Mouse (Mus musculus) adipocyte (in vitro differentiated cells): ENCODE data around the gene 4930447C04Rik.

Experiments used
- DNase-seq: peaks from one replicate; pipeline ENCODE4 v3.0.0-alpha.2; 2016; ENCODE audit warnings: low spot score

Gene 4930447C04Rik

DNA sequence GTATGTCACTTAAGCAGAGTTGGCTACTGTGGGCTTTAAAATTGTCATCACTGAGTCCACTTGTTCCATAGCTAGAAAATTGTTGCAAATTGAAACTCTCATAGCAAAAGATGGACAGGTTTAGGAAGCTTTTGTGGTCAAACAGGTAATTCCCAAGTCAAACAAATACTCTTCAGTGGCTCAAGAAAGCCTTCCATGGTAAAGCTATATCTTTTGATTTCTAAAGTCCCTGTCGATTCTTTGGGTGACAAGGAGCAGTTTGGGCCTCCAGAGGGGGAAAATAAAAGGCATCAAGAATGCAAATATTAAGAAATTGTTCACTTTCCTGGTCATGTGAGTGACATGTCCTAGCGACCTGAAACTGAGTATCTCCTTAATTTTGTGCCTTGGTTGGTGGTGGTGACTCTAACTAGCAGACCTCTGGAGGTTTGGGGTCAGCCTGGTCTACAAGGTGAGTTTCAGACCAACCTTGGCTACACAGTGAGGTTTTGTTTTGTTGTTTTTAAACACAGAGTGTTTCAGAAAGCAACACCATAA lies 3.1 kb upstream of the 4930447C04Rik start:
- DNase-seq: no peak

GRCm38 (mm10) chr12:72942171-72942570 lies 1.6 kb upstream of the 4930447C04Rik start:
- DNase-seq: no peak

DNA sequence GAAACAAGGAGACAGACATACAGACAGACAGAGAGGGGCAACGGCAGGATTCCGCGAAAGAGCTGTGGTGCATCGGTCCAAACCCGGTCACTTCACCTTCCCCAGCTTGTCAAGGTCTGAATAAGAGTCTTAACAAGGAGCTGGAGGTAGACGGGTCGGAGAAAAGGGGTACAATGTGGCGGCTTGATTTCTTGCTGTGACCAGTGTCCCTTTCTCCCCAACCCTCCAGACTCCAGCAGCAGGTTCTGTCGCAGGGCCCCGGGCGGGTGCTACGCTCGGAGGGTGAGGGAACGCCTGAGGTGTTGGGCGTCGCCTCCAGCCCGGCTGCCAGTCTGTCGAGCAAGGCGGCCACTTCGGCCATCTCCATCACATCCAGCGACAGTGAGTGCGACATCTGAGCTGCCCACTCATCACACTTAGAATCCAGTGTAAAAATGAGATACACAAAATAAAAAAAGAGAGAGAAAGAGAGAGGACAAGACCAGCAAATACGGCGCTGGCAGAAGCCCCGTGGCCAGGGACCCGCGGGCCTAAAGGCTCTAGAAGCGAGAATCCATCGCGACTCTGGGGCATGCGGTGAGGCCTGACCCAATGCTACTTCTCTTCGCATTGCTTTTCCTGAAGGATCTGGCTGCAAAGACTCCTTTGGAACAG lies 951 bp upstream of the 4930447C04Rik start:
- no peak for DNase-seq

GRCm38 (mm10) chr12:72940822-72941397 lies 336 bp upstream of the 4930447C04Rik start:
- DNase-seq: no peak

DNA sequence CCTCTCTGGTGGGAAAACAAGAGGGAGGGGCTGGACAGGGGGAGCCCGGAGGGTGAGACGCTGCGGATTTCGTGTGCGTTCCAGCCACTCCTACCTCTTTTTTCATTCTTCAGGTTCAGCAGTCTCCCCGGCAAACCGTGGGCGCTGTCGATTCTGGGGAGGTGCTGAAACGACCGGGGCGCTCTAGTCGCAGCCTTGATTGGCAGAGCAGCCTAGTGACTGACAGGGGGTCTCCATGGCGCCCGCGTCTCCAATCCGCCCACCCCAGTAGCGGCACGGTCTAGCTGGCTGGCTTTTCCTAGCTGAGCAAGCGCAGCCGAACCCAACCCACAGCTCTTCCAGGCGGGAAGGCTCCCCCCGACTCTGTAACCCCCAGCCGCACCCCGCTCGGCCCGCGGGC lies 958 bp downstream of the 4930447C04Rik start, which contains the start of gene Six6:
TSS of gene Six6 (plus strand) at position 277 of the 400 bp plus-strand sequence.
- no peak for DNase-seq

- no peak for DNase-seq
These were observed 1.7 kb downstream of the 4930447C04Rik start for GRCm38 (mm10) chr12:72938600-72939490.

- DNase-seq: no peak
These were observed 2.4 kb downstream of the 4930447C04Rik start for GRCm38 (mm10) chr12:72938176-72938575.

GRCm38 (mm10) chr12:72937537-72938120 lies 2.9 kb downstream of the 4930447C04Rik start:
- no peak for DNase-seq

DNA sequence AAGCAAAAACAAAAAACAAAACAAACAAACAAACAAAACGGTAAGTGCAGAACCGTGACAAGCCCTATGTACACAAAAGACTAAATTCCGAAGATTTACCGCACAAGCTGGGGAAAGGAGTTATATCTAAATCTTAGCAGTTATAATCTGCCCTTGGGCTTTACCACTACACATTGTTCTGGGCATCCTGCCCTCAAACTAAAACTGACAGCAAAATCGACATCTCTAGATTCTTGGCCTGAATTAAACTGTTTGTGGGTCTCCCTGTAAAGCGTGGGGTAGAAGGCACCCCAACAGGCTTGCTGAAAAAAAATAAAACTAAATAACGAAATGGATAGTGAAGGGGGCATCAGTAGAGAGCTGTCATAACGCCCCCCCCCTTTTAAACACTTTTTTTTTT lies 3.8 kb downstream of the 4930447C04Rik start:
- DNase-seq: no peak

DNA sequence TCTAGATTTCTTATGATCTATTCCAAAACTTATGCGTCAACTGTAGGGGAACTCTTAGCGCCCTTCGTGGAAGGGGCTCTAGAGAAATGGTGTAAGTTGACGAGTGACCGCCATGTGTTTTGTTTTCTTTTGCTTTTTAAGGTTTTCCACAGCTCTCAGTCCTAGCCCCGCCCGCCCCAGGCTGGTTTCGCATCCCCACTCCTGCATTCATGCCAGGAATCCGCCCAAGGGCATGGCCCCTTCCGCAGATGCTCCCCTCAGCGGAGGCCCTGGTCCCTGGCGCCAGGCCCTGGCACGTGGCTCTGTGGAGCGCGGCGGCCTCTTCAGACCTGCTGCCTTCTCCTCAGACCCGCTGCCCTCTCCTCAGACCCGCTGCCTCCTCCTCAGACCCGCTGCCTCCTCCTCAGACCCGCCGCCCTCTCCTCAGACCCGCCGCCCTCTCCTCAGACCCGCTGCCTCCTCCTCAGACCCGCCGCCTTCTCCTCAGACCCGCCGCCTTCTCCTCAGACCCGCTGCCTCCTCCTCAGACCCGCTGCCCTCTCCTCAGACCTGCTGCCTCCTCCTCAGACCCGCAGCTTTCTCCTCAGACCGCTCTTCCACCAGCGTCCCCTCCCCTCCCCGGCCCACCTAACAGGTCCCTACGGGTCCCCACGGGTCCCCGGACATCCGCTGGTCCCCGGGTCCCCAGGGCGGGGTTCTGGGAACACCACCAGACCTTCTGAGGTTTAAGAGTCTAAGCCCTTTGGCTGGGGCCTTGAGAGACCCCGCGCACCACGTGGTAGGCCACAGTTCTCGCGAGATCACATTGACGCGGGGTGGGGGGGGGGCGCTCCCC lies 23.2 kb downstream of the 4930447C04Rik start:
- no peak for DNase-seq

DNA sequence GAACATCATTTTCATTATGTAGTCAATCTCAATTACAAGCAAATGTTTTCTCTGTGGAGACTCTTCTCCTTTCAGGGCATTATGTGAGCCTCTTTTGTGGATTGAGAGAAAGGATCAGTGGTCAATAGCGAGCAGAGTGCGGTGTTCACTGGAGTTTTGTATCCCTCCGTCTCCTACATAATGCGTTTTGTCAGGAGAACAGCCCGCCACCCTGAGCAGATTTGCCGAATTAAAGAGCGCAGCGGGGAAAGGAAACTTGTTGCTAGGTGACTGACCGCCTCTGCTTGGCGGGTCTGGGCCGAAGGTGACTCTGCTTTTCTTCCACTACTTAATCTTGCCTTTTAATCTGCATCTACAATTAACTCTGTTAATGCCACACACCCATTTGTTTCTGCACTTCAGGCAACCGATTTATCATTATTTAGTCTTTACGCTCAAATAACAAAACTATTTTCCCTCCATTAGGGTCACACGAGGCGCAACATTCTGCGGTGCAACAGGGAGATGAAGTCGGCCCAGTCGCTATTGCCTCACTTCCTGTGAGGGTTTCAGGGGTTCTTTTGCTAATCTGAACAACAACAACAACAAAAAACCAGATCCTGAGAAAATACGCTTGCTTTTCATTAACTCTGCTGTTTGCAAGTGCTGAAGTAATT lies 86.1 kb downstream of the 4930447C04Rik start:
- DNase-seq: no peak

DNA sequence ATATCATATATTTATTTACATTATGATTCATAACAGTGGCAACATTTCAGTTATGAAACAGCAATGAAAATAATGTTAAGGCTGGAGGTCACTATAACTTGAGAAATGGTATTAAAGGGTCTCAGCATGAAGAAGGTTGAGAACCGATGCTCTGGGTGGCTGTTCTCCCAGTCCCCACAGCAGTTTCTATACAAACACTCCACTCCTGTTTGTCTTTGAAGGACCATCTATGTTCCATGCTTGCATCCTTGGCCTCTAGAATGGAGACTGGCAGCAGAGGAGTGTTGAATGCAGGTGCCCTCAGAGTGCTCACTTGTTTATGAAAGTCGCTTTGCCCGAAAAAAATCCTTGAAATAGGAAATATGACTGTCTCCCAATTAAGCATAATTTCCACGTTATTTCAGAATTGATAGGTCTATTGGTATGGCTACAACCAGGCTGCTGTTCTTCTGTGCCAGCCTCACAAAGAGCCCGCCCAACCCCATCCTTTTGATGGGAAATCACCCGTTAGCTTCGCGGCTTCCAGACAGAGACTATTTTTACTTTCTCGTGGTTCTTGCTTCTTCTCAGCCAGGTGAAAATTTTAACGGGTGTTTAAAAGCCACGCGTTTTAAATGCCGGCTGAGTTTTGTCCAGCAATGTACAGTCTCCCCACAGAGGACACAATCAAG lies 87.0 kb downstream of the 4930447C04Rik start:
- DNase-seq: no peak

GRCm38 (mm10) chr12:72852264-72852663 lies 88.3 kb downstream of the 4930447C04Rik start:
- DNase-seq: no peak

DNA sequence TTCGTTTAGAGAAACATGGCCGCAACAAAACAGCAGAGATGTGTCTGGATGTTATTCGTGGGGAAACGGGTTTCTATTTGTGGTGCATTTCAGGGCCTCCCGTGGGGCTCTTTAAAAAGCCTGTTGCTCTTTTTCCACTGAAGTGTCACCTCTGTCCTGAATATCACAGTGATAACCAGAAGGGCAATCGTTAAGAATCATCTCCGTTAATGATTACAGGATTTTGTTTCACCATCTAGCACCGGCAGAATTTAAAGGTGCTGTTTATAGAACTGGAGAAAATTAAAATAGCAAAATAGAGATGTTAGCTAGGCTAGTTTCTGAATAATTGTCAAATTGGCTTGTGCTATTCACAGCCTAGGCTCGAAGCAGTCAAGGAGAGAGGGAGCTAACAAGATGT lies 90.4 kb downstream of the 4930447C04Rik start:
- no peak for DNase-seq

GRCm38 (mm10) chr12:72847725-72848124 lies 92.8 kb downstream of the 4930447C04Rik start:
- peak; percentile 64 for DNase-seq

GRCm38 (mm10) chr12:72845946-72846345 lies 94.6 kb downstream of the 4930447C04Rik start:
- DNase-seq: no peak

DNA sequence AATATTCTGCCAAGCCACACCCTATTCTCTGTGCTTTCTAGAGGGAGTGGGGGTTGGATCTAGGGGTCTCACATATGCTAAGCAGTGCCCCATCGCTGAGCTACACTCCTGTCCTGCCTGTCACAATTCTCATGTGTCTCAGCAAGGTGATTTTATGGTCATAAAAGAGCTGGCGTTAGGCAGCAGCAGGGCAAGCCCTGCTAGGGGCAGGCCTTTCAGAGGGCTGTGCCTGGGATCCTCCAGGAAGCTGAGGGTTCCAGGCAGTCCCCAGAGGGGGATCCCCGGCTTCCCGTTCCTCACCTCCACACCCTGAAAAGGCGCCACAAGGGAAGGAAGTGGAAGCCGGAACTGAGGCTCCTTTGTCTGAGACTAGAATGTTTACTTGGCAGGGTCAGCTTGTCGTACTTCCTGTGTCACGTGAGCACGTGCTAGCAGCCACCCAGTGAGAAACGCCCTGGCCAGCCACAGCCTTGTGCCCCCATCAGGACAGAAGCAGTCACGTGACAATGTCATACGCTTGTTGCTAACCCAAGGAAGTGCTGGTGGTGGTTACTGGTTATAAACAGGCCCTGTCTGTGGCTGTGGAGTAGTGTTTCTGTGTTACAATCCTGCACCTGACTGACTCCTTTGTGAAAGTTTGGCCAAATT lies 96.5 kb downstream of the 4930447C04Rik start:
- DNase-seq: no peak

- DNase-seq: no peak
These were observed 97.0 kb downstream of the 4930447C04Rik start for GRCm38 (mm10) chr12:72843555-72843954.

DNA sequence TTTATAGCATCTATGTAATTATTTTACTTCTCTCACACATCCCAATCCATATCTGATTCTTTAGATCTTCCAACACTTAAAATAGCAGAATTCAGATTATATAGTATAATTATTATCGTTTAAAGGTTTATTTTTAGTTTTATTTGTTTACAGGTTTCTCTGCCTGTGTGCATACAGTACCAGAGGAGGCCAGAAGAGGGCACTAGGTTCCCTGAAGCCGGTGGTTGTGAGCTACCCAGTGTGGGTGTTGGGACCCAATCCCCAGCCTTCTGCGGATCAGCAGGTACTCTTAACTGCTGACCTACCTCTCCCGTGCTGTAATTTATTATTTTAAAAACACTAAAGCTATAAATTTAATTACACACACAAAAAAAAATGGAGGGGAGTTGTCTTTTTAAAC lies 97.4 kb downstream of the 4930447C04Rik start:
- DNase-seq: no peak

GRCm38 (mm10) chr12:72841500-72841899 lies 99.1 kb downstream of the 4930447C04Rik start:
- no peak for DNase-seq
